Mouse (Mus musculus) midbrain, embryonic 15.5 days (tissue): Measurements from ENCODE around the gene Tfcp2. TPM values are rescaled to one million over a fixed set of nuclear protein-coding genes. Genes with fewer than 3 reads are reported as not detected.
A peak's percentile ranks its signal among the peaks of the same experiment; 100 is the strongest.
"Not testable (repeated sequence)": the region's sequence is repeated elsewhere in the genome, so short reads cannot be mapped to it uniquely, and the experiment has no call there.

Experiments
- ATAC-seq: fragments of 200-750 bp; cut with Nextera tagmentation; replicated peaks from 2 replicates; pipeline ENCODE4 v1.8.0; 2017; ENCODE audit warnings: moderate TSS enrichment
- H3K27ac ChIP-seq: fragments of 300-500 bp; sonication (generic); 2 replicates; pipeline ENCODE4 v1.5.1; 2015; ENCODE audit warnings: mild to moderate bottlenecking, inconsistent platforms
- H3K27me3 ChIP-seq: fragments of 300-500 bp; sonication (generic); replicated peaks from 2 replicates; pipeline ENCODE4 v1.6.1; 2015; ENCODE audit warnings: inconsistent platforms
- H3K36me3 ChIP-seq: fragments of 300-500 bp; sonication (generic); replicated peaks from 2 replicates; pipeline ENCODE4 v1.6.1; 2015; ENCODE audit warnings: inconsistent platforms
- H3K4me1 ChIP-seq: fragments of 300-500 bp; sonication (generic); 2 replicates; pipeline ENCODE4 v1.6.1; 2015; ENCODE audit warnings: inconsistent platforms
- H3K4me2 ChIP-seq: fragments of 300-500 bp; sonication (generic); 2 replicates; pipeline ENCODE4 v1.6.1; 2015; ENCODE audit warnings: inconsistent platforms, mild to moderate bottlenecking, moderate library complexity
- H3K4me3 ChIP-seq: fragments of 300-500 bp; sonication (generic); 2 replicates; pipeline ENCODE4 v1.5.1; 2015; ENCODE audit warnings: mild to moderate bottlenecking, inconsistent platforms
- H3K9ac ChIP-seq: fragments of 300-500 bp; sonication (generic); 2 replicates; pipeline ENCODE4 v1.6.1; 2015; ENCODE audit warnings: mild to moderate bottlenecking, inconsistent platforms
- H3K9me3 ChIP-seq: fragments of 300-500 bp; sonication (generic); 2 replicates; pipeline ENCODE4 v1.6.1; 2016; ENCODE audit warnings: inconsistent platforms
- WGBS: fragments of 180-500 bp; shearing (Covaris S2); methylation state at CpG from one replicate; pipeline ENCODE4 v1.1.7; 2015; ENCODE audit warnings: mixed read lengths; 5-methylcytosine and 5-hydroxymethylcytosine counted together
- polyA plus RNA-seq: library from polyadenylated mRNA; unstranded; fragments of >200 nt; fragmentation: Nextera tagmentation; extraction: Ambion mirVana; gene quantifications from 2 replicates; pipeline ENCODE4 v1.2.1, GENCODE M21; 2015

Tfcp2 gene
- polyA plus RNA-seq, 1 experiment from 2014 or later = 42.8 TPM

DNA sequence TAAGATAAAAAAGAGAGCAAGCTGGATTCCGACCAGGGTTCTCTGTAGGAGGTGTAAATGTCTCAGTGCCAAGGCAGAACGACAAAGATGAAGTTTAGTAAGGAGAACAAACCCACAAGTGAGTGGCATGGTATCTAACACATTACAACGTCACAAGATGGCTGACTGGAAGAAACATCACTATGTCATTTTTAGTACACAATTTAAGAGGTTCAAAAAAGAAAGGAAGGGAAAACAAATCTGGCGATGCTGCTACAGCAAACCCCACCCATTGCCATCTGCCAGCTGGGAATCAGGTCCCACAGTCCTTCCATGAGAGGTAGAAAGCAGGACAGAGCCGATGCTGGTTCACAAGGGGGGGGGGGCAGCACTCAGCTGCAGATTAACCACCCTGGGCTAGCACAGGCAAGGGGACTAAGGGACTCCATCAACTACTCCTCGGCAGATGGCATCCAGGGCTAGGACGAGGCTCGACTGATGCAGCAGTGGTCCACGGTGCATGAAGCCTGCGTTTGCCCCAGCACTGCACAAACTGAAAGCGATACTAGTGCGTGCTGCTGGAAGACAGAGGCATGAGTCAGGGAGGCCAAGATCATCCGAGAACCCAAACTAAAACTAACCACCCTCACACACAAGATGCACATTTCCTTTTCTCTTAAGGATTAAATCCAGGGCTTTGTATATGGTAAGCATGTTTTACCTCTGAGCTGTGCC, 43.2 kb downstream of the Tfcp2 start:
- no peak for ATAC-seq
- H3K4me2 ChIP-seq = no peak overlapping the region
- H3K9me3 ChIP-seq = no peaks in the 10 kb centered on the region
- no peak overlapping the region for H3K4me3 ChIP-seq
- H3K36me3 ChIP-seq = peaks cover 55% of the 10 kb centered on the region
- H3K27ac ChIP-seq = no peak overlapping the region
- no peaks in the 10 kb centered on the region for H3K4me1 ChIP-seq
- no peak overlapping the region for H3K9ac ChIP-seq
- WGBS = 95% methylated on average over 13 of the region's 13 CpGs
- H3K27me3 ChIP-seq = no peaks in the 10 kb centered on the region

DNA sequence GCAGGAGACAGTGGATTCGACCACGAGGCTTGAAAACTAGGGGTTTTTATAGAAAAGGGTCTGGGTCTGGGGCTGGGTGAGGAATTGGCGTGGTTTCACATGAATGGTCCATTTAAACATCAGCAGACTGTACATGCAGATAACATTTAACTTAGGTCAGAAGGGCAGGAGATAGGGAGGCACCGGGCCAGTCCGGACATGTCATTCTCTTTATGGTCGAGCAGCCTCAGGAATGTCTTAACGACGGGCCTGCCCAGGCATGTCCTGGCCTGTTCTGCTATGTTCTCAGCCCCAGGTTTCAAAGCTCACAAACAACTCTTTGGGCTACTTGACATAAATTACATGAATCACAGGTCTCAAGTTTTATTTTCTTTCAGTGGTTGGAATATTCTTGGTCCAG, 52.3 kb downstream of the Tfcp2 start:
- 96% methylated on average over 8 of the region's 8 CpGs for WGBS
- H3K9me3 ChIP-seq, H3K27me3 ChIP-seq, H3K4me3 ChIP-seq, H3K4me2 ChIP-seq, H3K27ac ChIP-seq, H3K4me1 ChIP-seq, H3K36me3 ChIP-seq, ATAC-seq, H3K9ac ChIP-seq: not testable (repeated sequence)

DNA sequence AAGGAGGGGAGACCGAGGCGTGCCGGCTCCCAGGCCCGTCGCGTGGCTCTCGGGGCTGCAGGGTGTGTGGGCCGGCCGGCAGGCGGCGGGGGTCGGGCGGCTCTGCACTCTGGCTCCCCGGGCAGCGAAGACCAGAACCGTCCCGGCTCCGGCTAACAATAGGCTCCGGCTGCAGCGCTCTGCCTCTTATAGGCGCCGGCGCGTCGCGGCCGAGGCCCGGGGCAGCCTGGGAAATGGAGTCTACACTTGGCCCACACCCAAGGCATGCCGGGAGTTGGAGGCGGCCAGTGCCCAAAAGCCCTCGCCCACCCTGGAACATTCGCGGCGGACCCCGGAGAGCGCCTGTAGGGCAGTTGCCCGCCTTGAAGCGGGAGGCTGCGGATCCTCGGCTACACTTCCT, 56.7 kb downstream of the Tfcp2 start, which contains the start of gene Csrnp2:
Csrnp2 (minus strand) TSS at position 387 of the 400 bp plus-strand sequence.
- peak within 1 kb of the TSS; percentile 97 for H3K4me3 ChIP-seq
- H3K27me3 ChIP-seq = no peaks in the 10 kb centered on the region
- H3K27ac ChIP-seq = peak within 1 kb of the TSS; percentile 99
- H3K9ac ChIP-seq = peak within 1 kb of the TSS; percentile 99
- peaks cover 40% of the 10 kb centered on the region for H3K4me1 ChIP-seq
- peak; percentile 98 for ATAC-seq
- H3K4me2 ChIP-seq = peak within 1 kb of the TSS; percentile 66
- H3K36me3 ChIP-seq = no peaks in the 10 kb centered on the region
- H3K9me3 ChIP-seq = no peaks in the 10 kb centered on the region
- WGBS = under 1% methylated on average over 38 of the region's 40 CpGs

DNA sequence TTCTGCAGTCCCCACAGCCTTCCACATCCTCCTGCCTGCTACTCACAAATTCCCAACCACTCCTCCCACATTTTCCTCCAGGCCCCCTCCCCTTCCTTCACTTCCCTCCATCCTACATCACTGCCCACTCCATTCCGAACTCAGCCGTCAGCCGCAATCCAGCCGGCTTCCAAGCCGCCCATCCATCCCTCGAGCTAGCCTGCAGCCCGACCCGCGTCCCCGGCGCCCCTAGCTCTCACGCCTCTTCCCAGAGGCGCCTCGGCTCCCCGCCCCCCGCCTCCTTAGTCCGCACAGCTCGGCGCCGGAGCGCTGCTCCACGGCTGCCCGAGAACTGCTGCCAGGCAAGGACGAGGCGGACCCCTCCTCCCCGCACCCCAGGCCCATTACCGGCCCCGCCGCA, 57.2 kb downstream of the Tfcp2 start:
- Histone ChIP-seq H3K27ac (peak overlapping the region; percentile 99), H3K9me3 (no peaks in the 10 kb centered on the region), H3K4me2 (peak overlapping the region; percentile 66), H3K9ac (peak overlapping the region; percentile 99), H3K36me3 (no peaks in the 10 kb centered on the region), H3K27me3 (no peaks in the 10 kb centered on the region), H3K4me3 (peak overlapping the region; percentile 97), H3K4me1 (peaks cover 43% of the 10 kb centered on the region)
- WGBS = 3% methylated on average over 29 of the region's 29 CpGs
- ATAC-seq = peak; percentile 89

DNA sequence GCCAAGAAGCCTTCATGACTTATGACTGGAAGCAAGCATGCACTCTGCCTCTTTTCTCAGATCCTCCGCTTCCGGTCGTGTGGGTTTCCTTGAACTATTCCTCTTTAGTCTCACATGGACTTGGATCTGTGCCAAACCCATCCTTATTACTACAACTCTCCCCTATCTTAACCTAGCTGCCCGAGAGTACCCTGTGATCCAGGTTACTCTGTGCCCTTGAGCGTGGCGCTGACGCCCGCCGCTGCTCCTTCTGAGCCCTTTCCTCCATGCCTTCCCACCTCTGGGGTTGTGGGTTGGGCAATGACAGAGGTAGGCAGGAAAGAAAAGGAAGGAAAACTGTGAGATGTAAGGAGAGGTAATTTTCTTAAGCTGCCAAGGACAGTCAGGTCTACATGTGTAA, 59.8 kb downstream of the Tfcp2 start:
- no peak overlapping the region for H3K4me3 ChIP-seq
- ATAC-seq = no peak
- WGBS = 55% methylated on average over 9 of the region's 9 CpGs

DNA sequence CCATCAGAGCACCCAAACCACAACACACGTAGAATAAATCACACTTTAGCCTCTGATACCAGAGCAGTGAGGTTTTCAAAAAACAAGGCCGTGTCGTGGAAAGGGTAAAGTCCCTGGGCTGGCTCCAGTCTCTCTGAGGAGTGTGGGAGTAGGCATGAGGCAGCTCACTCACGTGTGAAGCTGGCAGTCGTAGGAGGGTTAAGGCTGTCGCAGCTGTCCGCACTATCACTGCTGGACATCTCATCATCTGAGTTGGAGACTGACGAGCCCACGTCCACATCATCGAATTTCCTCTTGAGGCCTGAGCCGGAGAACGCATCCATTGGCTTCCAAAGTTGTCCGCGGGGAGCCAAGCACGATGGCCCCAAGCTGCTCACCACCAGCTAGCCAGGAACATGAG, 62.5 kb downstream of the Tfcp2 start:
- Histone ChIP-seq H3K36me3 (peaks cover 34% of the 10 kb centered on the region), H3K27me3 (no peaks in the 10 kb centered on the region), H3K27ac (no peak overlapping the region), H3K9ac (no peak overlapping the region), H3K9me3 (no peaks in the 10 kb centered on the region), H3K4me3 (no peak overlapping the region), H3K4me2 (no peak overlapping the region), H3K4me1 (peaks cover 51% of the 10 kb centered on the region)
- ATAC-seq = no peak
- 83% methylated on average over 15 of the region's 15 CpGs for WGBS

More for the DNA sequence above, 59.8 kb downstream of the Tfcp2 start:
- Histone ChIP-seq H3K27ac (no peak overlapping the region), H3K9me3 (no peaks in the 10 kb centered on the region), H3K4me2 (peak overlapping the region; percentile 66), H3K4me1 (peaks cover 47% of the 10 kb centered on the region), H3K9ac (no peak overlapping the region), H3K27me3 (no peaks in the 10 kb centered on the region), H3K36me3 (peaks cover 14% of the 10 kb centered on the region)

DNA sequence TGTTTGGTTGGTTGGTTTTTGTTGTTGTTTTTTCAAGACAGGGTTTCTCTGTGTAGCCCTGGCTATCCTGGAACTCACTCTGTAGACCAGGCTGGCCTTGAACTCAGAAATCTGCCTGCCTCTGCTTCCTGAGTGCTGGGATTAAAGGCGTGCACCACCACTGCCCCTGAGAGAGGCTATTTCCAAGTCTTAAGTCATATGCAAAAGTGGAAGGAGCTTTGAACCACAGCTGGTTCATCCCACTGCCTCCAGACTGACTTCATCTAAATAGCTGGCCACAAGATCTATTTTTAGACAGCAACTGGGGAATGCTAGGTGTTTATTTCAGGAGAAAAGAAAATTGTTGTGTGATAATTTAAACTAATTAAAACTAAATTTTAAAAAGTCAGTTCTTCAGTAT, 63.5 kb downstream of the Tfcp2 start:
- H3K4me3 ChIP-seq, H3K9ac ChIP-seq, H3K27me3 ChIP-seq, H3K27ac ChIP-seq, H3K9me3 ChIP-seq, ATAC-seq, H3K4me2 ChIP-seq: not testable (repeated sequence)
- Histone ChIP-seq H3K36me3 (peaks cover 41% of the 10 kb centered on the region), H3K4me1 (peaks cover 42% of the 10 kb centered on the region)
- WGBS = 86% methylated on average over 1 of the region's 1 CpGs

DNA sequence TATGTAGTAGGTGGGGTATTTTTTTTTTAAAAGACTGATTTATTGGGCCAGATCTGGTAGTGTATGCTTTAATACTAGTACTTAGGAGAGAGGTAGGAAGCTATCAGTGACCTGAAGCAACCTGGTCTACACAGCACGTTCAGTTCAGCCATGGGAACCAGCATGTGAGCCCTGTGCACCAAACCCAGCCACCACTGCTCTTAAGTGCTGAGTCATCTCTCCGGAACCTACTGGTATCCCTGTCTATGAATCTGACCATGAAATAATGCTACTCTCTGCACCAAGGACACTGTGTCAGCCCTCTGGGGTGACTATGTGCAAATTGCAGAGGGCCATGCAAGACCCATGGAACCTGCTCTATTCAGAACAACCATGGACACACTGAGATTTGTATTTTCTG, 64.8 kb downstream of the Tfcp2 start:
- no peak overlapping the region for H3K27ac ChIP-seq
- no peaks in the 10 kb centered on the region for H3K9me3 ChIP-seq
- no peaks in the 10 kb centered on the region for H3K27me3 ChIP-seq
- H3K4me1 ChIP-seq = peaks cover 29% of the 10 kb centered on the region
- ATAC-seq = no peak
- 94% methylated on average over 2 of the region's 2 CpGs for WGBS
- H3K36me3 ChIP-seq = peaks cover 51% of the 10 kb centered on the region
- H3K9ac ChIP-seq = no peak overlapping the region
- H3K4me3 ChIP-seq = no peak overlapping the region
- no peak overlapping the region for H3K4me2 ChIP-seq

DNA sequence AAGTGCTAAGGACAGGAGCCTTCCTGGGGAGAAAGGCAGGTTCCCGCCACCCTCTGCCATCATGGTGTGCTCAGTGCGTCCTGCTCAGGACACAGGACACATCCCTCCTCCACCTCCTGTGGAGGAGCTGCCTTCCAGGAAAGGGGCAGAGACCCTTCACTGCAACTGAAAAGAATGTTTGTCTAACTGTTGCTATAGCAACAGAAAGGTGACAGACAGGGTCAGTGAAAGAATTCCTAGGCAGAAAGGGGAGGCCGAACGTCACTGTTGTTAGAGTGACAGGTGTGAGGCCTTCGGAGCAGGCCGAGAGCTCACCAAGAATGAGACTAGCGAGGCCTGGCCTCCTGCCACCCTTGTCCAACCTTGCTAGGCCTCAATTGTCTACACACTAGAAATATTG, 65.4 kb downstream of the Tfcp2 start:
- no peak for ATAC-seq
- H3K9me3 ChIP-seq = no peaks in the 10 kb centered on the region
- no peak overlapping the region for H3K4me3 ChIP-seq
- no peak overlapping the region for H3K27ac ChIP-seq
- H3K4me1 ChIP-seq = peaks cover 24% of the 10 kb centered on the region
- H3K9ac ChIP-seq = no peak overlapping the region
- peaks cover 57% of the 10 kb centered on the region for H3K36me3 ChIP-seq
- 19% methylated on average over 7 of the region's 7 CpGs for WGBS
- H3K27me3 ChIP-seq = no peaks in the 10 kb centered on the region
- H3K4me2 ChIP-seq = no peak overlapping the region

DNA sequence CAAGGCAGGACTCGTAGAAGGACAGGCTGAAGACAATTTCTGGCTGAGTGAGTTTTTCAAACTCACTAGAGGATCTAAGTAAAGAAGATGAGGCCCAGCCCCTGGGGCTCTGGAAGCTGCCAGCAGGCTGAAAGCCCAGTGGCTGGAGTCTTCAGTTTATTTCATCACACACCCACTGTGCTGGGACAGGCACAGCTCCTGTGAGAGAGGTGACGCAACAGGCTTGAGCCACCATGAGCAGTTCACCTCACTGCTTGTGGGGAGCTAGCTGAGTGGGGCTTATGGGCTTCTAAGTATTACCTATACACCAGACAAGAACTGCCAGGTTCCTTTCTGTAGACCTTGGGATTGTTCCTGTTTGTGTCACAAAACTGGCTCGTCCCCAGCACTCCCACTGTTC, 66.2 kb downstream of the Tfcp2 start:
- H3K9ac ChIP-seq = no peak overlapping the region
- H3K4me3 ChIP-seq = no peak overlapping the region
- WGBS = 85% methylated on average over 3 of the region's 3 CpGs
- peaks cover 66% of the 10 kb centered on the region for H3K36me3 ChIP-seq
- no peaks in the 10 kb centered on the region for H3K27me3 ChIP-seq
- no peak for ATAC-seq
- no peaks in the 10 kb centered on the region for H3K9me3 ChIP-seq
- H3K4me1 ChIP-seq = peaks cover 16% of the 10 kb centered on the region
- no peak overlapping the region for H3K27ac ChIP-seq
- H3K4me2 ChIP-seq = no peak overlapping the region

DNA sequence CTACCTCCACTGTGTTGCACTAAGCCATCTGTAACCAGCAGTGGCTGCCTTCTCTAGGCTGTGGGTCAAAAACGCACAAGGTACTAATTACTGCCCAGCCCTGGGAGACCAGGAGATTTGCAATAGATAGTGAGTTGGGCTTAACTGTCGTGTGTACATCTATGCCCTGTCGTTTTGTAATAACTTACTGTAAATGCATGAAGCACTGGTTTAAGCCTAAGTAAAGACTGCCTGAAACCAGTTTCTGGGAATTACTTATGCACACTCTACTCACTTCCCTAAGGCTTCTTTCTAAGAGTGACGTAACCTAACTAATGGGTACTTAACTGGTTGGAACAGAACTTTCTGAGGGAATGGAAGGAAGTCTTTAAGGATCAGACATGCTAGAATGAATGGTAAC, 72.9 kb downstream of the Tfcp2 start:
- Histone ChIP-seq H3K4me2 (no peak overlapping the region), H3K27me3 (no peaks in the 10 kb centered on the region), H3K9ac (no peak overlapping the region), H3K9me3 (no peaks in the 10 kb centered on the region), H3K36me3 (peaks cover 68% of the 10 kb centered on the region), H3K4me3 (no peak overlapping the region), H3K27ac (no peak overlapping the region), H3K4me1 (no peaks in the 10 kb centered on the region)
- no peak for ATAC-seq
- WGBS = 81% methylated on average over 4 of the region's 4 CpGs

DNA sequence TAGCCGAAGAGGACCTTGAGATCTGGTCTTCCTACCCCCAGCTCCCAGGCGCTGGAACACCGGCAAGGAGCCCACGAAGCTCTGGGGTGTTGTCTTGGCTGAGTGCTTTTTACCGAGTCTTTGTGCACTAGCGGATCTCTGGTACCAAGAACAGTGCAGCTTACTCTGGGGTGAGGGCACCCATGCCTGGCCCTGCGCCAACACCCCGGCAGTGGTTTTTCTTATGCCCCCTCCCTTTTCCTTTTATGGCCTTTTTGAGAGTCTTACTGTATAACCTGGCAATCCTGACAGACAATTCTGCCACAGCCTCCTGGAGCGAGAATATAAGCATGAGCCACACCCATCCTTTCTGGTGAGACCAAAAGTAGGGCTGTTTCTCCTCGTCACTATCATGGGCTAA, 73.5 kb downstream of the Tfcp2 start:
- no peak overlapping the region for H3K4me3 ChIP-seq
- H3K9me3 ChIP-seq = no peaks in the 10 kb centered on the region
- no peak overlapping the region for H3K9ac ChIP-seq
- no peak overlapping the region for H3K27ac ChIP-seq
- H3K36me3 ChIP-seq = peaks cover 64% of the 10 kb centered on the region
- no peak for ATAC-seq
- no peaks in the 10 kb centered on the region for H3K27me3 ChIP-seq
- no peaks in the 10 kb centered on the region for H3K4me1 ChIP-seq
- H3K4me2 ChIP-seq = no peak overlapping the region
- 87% methylated on average over 10 of the region's 10 CpGs for WGBS

DNA sequence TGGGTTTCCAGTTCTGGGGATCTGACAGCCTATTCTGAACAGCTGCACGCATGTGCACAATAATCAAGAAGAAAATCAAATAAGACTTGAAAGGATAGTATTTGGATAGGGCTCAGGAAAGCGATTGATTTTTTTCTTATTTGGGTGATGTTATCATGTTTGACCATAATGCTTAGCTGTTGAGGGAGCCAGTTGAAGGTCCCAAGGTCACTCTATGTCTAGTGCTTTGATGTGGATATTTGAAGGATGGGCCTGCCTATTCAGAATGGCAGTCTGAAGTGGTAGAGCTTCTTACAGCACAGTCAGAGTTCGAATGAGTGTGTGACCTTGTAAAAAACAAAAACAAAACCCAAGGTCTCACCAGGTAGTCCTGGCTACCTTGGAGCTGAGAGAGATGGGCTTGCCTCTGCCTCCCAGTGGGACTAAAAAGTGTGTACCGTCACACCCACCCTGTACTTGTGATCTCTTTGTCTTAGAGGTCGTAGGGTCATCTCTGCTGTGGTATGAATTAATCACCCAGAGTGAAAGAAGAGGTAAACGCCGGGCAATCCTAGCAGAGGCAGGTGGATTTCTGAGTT, 77.8 kb downstream of the Tfcp2 start:
- H3K9ac ChIP-seq = no peak overlapping the region
- peaks cover 36% of the 10 kb centered on the region for H3K36me3 ChIP-seq
- no peak for ATAC-seq
- H3K9me3 ChIP-seq = no peaks in the 10 kb centered on the region
- no peak overlapping the region for H3K4me2 ChIP-seq
- WGBS = 83% methylated on average over 7 of the region's 7 CpGs
- no peak overlapping the region for H3K4me3 ChIP-seq
- no peaks in the 10 kb centered on the region for H3K27me3 ChIP-seq
- peaks cover 19% of the 10 kb centered on the region for H3K4me1 ChIP-seq
- H3K27ac ChIP-seq = no peak overlapping the region
